Mouse (Mus musculus): ENCODE results near the gene Cers6.

DNA sequence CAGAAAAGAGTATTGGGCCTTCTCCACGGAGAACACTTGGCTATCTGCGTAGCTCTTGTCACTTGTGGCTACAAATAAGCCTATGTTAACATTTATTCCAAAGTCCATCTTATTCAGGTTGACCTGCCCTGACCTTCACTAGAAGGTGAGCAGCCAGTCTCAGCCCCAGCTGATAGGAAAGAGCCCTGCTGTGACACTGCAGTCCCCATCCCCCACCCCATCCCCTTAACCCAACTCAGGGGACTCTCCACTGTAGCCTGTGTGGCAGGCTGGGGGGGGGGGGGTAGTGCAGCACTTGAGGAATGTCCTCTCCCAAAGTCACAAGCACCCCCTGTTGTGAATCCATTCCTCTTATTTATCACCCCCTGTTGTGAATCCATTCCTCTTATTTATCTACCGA is 270.8 kb downstream of the Cers6 start:
- TF ChIP-seq CTCF (IDR thresholded peaks at IDR 0.05; ENCODE audit: control insufficient read depth, insufficient read depth, insufficient read length) (no peak), USF1 (IDR thresholded peaks at IDR 0.05; ENCODE audit: low read depth) (no peak)
